Mouse (Mus musculus) bone marrow, adult 2 months (tissue): ENCODE data around the gene E130309D02Rik. TPM values are rescaled to one million over a fixed set of nuclear protein-coding genes. Genes with fewer than 3 reads are reported as not detected.

ENCODE experiments used
- H3K27ac ChIP-seq: fragments of 200-500 bp; 2 replicates; pipeline ENCODE4 v1.5.1; 2012; ENCODE audit warnings: low read depth, mild to moderate bottlenecking, control low read depth, inconsistent platforms, low read length; ENCODE audit not compliant: control insufficient read depth, poor library complexity, insufficient read depth
- H3K4me1 ChIP-seq: fragments of 200-500 bp; 2 replicates; pipeline ENCODE4 v1.6.1; 2011; ENCODE audit warnings: low read length; ENCODE audit not compliant: control insufficient read depth, insufficient read depth
- H3K4me3 ChIP-seq: fragments of 200-500 bp; replicated peaks from 2 replicates; pipeline ENCODE3; 2011; ENCODE audit warnings: mild to moderate bottlenecking, low read depth, low read length, control low read depth; ENCODE audit not compliant: control insufficient read depth
- CTCF ChIP-seq: fragments of 200-500 bp; IDR thresholded peaks from 2 replicates; pipeline ENCODE4 v1.5.1; 2011; ENCODE audit warnings: low read length, control low read depth; ENCODE audit not compliant: control insufficient read depth, insufficient read depth
- POLR2A ChIP-seq: fragments of 200-500 bp; IDR thresholded peaks from 2 replicates; pipeline ENCODE4 v1.6.1; 2011; ENCODE audit warnings: low read depth, mild to moderate bottlenecking, control low read depth, low read length, borderline replicate concordance; ENCODE audit not compliant: control insufficient read depth
- WGBS: fragments of 180-500 bp; shearing (Covaris S2); methylation state at CpG from one replicate; pipeline ENCODE4 v1.1.7; 2018; 5-methylcytosine and 5-hydroxymethylcytosine counted together
- polyA plus RNA-seq: library from polyadenylated mRNA; stranded (reverse); fragments of >200 nt; gene quantifications from 2 replicates; pipeline ENCODE4 v1.2.4, GENCODE M21; 2011; ENCODE audit warnings: low replicate concordance; ENCODE audit not compliant: missing spikeins, insufficient read depth, insufficient read length

E130309D02Rik gene
- polyA plus RNA-seq, 1 experiment = 13.1 TPM

DNA sequence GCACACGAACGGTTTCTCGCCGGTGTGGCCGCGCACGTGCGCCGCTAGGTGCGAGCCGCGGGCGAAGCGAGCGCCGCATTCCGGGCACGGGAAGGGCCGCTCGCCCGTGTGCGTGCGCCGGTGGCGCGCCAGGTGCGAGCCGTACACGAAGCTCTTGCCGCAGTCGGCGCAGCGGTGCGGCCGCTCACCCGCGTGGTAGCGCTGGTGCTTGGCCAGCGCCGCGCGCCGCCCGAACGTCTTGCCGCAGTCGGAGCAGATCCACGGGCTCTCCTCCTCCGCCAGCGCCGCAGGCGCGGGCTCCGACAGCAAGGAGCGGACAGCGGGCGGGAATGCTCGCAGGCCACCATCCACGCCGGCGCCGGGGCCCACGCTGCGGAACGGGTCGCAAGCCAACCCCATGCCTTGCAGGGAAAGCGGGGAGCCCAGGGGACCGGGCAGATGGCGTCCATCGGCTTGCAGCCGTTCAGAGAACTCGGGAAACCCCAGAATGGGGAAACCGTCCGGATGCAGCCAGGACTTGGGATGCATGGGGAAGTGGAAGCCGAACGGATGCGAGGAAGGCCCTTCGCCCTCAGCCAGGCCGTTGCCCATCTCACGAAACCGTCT lies 61.2 kb downstream of the E130309D02Rik start:
- no peaks in the 10 kb centered on the region for H3K4me1 ChIP-seq
- no peak overlapping the region for H3K4me3 ChIP-seq
- H3K27ac ChIP-seq = no peak overlapping the region; the same call in 1 of the 2 replicates
- 7% methylated on average over 81 of the region's 81 CpGs for WGBS
- TF ChIP-seq POLR2A = no peak
- TF ChIP-seq CTCF = no peak

DNA sequence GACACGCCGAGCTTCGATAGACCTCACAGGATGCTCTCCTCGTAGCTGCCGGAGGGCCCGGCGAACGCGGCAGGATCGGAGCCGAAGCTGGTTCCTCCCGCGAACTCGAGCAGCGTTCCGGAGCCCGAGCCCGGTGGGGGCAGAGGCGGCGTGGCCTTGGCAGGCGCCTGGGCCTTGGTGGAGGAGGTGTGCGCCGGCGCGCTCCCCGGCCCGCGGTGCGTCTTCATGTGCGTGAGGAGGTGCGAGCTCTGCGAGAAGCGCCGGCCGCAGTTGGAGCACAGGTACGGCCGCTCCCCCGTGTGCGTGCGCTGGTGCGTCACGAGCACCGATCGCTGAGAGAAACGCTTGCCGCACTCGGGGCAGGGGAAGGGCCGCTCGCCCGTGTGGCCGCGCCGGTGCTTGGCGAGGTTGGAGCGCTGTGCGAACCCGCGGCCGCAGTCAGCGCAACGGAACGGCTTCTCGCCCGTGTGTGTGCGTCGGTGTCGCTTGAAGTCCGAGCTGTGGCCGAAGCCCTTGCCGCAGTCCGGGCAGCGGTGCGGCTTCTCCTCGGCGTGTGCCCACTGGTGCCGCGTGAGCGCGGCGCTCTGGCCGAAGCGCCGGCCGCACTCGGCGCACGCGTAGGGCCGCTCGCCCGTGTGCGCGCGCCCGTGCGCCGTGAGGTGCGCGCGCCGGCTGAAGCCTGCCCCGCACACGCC lies 61.8 kb downstream of the E130309D02Rik start:
- H3K27ac ChIP-seq = no peak overlapping the region; the same call in 1 of the 2 replicates
- no peak for TF ChIP-seq POLR2A
- no peak for TF ChIP-seq CTCF
- no peaks in the 10 kb centered on the region for H3K4me1 ChIP-seq
- 3% methylated on average over 103 of the region's 103 CpGs for WGBS
- no peak overlapping the region for H3K4me3 ChIP-seq

GRCm38 (mm10) chr5:143252791-143253185 lies 62.4 kb downstream of the E130309D02Rik start:
- no peak overlapping the region for H3K4me3 ChIP-seq
- no peaks in the 10 kb centered on the region for H3K4me1 ChIP-seq
- TF ChIP-seq CTCF (no peak), POLR2A (no peak)
- 38% methylated on average over 18 of the region's 18 CpGs for WGBS
- H3K27ac ChIP-seq = no peak overlapping the region

DNA sequence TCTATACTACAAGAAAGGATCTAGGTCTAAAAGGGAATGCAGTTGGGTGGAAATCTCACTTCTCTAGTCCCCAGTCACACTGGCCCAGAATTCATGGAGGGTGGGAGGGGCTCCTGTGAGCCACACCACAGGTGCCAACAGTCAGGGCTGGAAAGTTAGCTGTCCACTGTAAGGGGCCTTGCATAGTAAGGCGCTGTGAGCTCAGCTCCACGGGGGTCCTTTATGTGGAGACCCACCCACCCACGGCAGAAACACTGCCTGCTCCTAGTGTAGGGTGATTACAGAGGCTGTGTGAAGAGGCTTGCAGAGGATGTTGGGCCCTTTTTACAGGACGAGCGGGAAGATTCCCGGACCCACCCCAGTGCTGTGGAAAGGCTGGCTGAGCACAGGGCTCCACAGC lies 63.1 kb downstream of the E130309D02Rik start:
- no peaks in the 10 kb centered on the region for H3K4me1 ChIP-seq
- H3K27ac ChIP-seq = no peak overlapping the region
- TF ChIP-seq CTCF = no peak
- no peak for TF ChIP-seq POLR2A
- WGBS = 55% methylated on average over 6 of the region's 6 CpGs
- H3K4me3 ChIP-seq = no peak overlapping the region

Other genes with a start within 250 kb of the E130309D02Rik start
- 17.5 and 28.5 TPM in 2 replicates for gene Rnf216, start 202.4 kb downstream of the E130309D02Rik start, polyA plus RNA-seq
- gene Olfr718-ps1, start 167.8 kb downstream of the E130309D02Rik start, polyA plus RNA-seq = not detected in 2 replicates
- 3.8 and 6.9 TPM in 2 replicates for gene Rbak, start 134.6 kb downstream of the E130309D02Rik start, polyA plus RNA-seq
- not detected in 2 replicates for gene Spdye4b, start 134.3 kb downstream of the E130309D02Rik start, polyA plus RNA-seq
- gene Spdye4a, start 88.5 kb downstream of the E130309D02Rik start, polyA plus RNA-seq = not detected in 2 replicates
- 1.7 and 5.6 TPM in 2 replicates for gene Zfp12, start 80.2 kb downstream of the E130309D02Rik start, polyA plus RNA-seq
- gene Zfp316, start 45.3 kb downstream of the E130309D02Rik start, polyA plus RNA-seq = 0.87 and 0.90 TPM in 2 replicates
- gene Zfp853, start 21.7 kb downstream of the E130309D02Rik start, polyA plus RNA-seq = not detected in 2 replicates
- gene Zdhhc4, start 13.9 kb upstream of the E130309D02Rik start, polyA plus RNA-seq = 21.0 and 33.2 TPM in 2 replicates
- not detected in 2 replicates for gene Grid2ip, start 42.0 kb upstream of the E130309D02Rik start, polyA plus RNA-seq
- 18.4 and 24.9 TPM in 2 replicates for gene Kdelr2, start 88.5 kb upstream of the E130309D02Rik start, polyA plus RNA-seq
- 11.3 and 12.4 TPM in 2 replicates for gene Daglb, start 149.2 kb upstream of the E130309D02Rik start, polyA plus RNA-seq
- 75.0 and 92.5 TPM in 2 replicates for gene Rac1, start 212.7 kb upstream of the E130309D02Rik start, polyA plus RNA-seq